Mouse (Mus musculus): ENCODE results near the gene Hist1h2ad. TPM values are rescaled to one million over a fixed set of nuclear protein-coding genes. Genes with fewer than 3 reads are reported as not detected.
"Not testable (repeated sequence)": the region's sequence is repeated elsewhere in the genome, so short reads cannot be mapped to it uniquely, and the experiment has no call there.

Gene Hist1h2ad
- polyA plus RNA-seq, 1 experiment: 1.6 TPM

DNA sequence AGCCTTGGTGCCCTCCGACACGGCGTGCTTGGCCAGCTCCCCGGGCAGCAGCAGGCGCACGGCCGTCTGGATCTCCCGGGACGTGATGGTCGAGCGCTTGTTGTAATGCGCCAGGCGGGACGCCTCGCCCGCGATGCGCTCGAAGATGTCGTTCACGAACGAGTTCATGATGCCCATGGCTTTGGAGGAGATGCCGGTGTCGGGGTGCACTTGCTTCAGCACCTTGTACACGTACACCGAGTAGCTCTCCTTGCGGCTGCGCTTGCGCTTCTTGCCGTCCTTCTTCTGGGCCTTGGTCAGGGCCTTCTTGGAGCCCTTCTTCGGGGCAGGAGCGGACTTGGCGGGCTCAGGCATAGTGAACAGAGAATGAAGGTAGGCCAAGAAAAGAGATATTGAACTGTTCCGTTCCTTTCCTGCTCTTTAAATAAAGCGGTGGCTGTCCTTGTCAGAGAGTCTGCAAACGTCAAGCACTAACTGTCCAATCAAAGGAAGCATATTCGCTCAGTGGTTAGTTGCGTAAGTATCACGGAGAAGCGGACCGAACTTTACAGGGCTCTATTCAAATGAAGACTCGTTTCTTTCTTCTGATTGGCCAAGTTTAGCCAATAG lies 31.1 kb upstream of the Hist1h2ad start, which contains the start of gene Hist1h2bh:
Hist1h2bh (minus strand) TSS at position 394 of the 609 bp plus-strand sequence.
- TF ChIP-seq E2F4 (IDR thresholded peaks at IDR 0.05; ENCODE audit: insufficient read depth) (peak; percentile 68), POLR2AphosphoS2 (IDR thresholded peaks at IDR 0.05; ENCODE audit: insufficient read length, low read depth) (peak; percentile 91), POLR2A (IDR thresholded peaks at IDR 0.05; ENCODE audit: insufficient read length, low read depth) (peak; percentile 65), CEBPB (IDR thresholded peaks at IDR 0.05; ENCODE audit: insufficient read depth, poor library complexity, severe bottlenecking) (peak; percentile 95)
- Histone ChIP-seq H3K4me2 (ENCODE audit: low read depth) (peak within 1 kb of the TSS; percentile 91), H3K4me3 (peak within 1 kb of the TSS; percentile 37)
- not testable (repeated sequence) for H3K27me3 ChIP-seq (ENCODE audit: control insufficient read depth, insufficient read depth, insufficient read length); H3K79me2 ChIP-seq (ENCODE audit: control insufficient read depth, insufficient read depth); H3K36me3 ChIP-seq (ENCODE audit: control insufficient read depth, insufficient read depth); H3ac ChIP-seq (ENCODE audit: control insufficient read depth, insufficient read length)

DNA sequence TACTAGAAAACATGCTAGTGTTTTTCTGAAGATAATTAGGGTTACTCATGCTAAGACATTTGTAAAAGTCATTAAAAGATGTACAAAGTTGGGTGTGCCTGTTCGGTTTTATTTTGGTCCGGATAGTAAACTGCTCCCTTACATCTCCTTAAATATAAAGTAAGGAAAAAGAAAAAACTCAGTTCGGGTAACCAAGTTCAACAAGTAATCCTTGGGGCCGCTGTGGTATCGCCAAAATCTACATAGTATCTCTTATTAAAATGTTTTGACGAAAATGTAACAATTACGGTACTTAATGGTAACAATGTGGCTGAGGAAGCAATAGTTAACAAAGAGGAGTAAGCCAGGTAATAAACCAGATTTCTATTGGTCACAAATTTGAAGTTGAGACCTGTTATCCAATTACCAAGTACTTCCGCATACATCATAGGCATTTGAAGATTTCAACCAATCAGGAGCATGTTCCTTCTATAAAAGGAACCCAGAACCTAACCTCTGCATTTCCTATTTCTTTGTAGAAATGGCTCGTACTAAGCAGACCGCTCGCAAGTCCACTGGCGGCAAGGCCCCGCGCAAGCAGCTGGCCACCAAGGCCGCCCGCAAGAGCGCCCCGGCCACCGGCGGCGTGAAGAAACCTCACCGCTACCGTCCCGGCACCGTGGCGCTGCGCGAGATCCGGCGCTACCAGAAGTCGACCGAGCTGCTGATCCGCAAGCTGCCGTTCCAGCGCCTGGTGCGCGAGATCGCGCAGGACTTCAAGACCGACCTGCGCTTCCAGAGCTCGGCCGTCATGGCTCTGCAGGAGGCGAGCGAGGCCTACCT lies 30.0 kb upstream of the Hist1h2ad start, which contains the start of gene Hist1h3f:
Hist1h3f (plus strand) TSS at position 88 of the 822 bp plus-strand sequence.
- Histone ChIP-seq H3K36me3 (ENCODE audit: control insufficient read depth, insufficient read depth) (no peaks in the 10 kb centered on the region), H3K4me3 (peak within 1 kb of the TSS; percentile 37), H3K79me2 (ENCODE audit: control insufficient read depth, insufficient read depth) (peaks cover 6% of the 10 kb centered on the region), H3ac (ENCODE audit: control insufficient read depth, insufficient read length) (no peak within 1 kb of the TSS), H3K27me3 (ENCODE audit: control insufficient read depth, insufficient read depth, insufficient read length) (no peaks in the 10 kb centered on the region), H3K4me2 (ENCODE audit: low read depth) (peak within 1 kb of the TSS; percentile 91)
- TF ChIP-seq MYOG (IDR thresholded peaks at IDR 0.05; ENCODE audit: control insufficient read depth in 1 of 3, insufficient read depth in 1 of 3, insufficient read length in 2 of 3, low read depth in 2 of 3) (peak in 1 of 3 experiments; percentile 22), E2F4 (IDR thresholded peaks at IDR 0.05; ENCODE audit: insufficient read depth) (no peak), POLR2AphosphoS2 (IDR thresholded peaks at IDR 0.05; ENCODE audit: insufficient read length, low read depth) (peak; percentile 83), POLR2A (IDR thresholded peaks at IDR 0.05; ENCODE audit: insufficient read length, low read depth) (peak; percentile 77)

DNA sequence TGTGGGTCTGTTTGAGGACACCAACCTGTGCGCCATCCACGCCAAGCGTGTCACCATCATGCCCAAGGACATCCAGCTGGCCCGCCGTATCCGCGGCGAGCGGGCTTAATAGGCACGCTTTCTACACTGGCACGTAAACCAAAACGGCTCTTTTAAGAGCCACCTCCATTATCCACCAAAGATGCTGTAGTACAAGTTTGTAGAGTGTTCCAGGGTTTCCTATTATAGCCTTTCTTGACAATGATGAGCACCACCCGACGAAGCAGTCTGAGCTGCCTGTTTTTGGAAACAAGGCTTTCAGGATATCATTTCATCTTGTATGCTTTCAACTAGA lies 29.4 kb upstream of the Hist1h2ad start:
- not testable (repeated sequence) for H3K36me3 ChIP-seq (ENCODE audit: control insufficient read depth, insufficient read depth); H3K79me2 ChIP-seq (ENCODE audit: control insufficient read depth, insufficient read depth); H3ac ChIP-seq (ENCODE audit: control insufficient read depth, insufficient read length); H3K27me3 ChIP-seq (ENCODE audit: control insufficient read depth, insufficient read depth, insufficient read length)
- peak overlapping the region; percentile 37 for H3K4me3 ChIP-seq
- peak overlapping the region; percentile 42 for H3K4me2 ChIP-seq (ENCODE audit: low read depth)

DNA sequence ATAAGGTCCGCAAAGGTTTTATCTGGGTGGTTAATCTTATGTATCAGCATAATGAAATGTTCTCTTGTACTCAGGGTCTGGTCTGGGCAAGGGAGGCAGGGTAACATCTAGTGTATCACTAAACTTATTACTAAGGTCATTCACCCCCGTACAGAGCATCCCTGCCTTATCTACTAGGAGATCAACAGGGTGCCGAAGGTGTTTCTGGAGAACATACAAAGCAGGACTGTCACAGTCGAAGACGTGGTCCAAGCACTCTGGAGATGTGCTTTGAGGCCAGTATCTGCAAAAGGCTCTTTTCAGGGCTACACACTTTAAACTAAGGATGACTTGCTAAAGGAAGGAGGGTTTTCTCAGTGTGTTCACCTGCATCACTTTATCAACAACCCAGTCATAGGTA lies 27.5 kb upstream of the Hist1h2ad start:
- Histone ChIP-seq H3K79me2 (ENCODE audit: control insufficient read depth, insufficient read depth) (peaks cover 4% of the 10 kb centered on the region), H3K4me3 (no peak overlapping the region), H3K36me3 (ENCODE audit: control insufficient read depth, insufficient read depth) (no peaks in the 10 kb centered on the region), H3ac (ENCODE audit: control insufficient read depth, insufficient read length) (no peak overlapping the region), H3K4me2 (ENCODE audit: low read depth) (no peak overlapping the region), H3K27me3 (ENCODE audit: control insufficient read depth, insufficient read depth, insufficient read length) (no peaks in the 10 kb centered on the region)
- no peak for TF ChIP-seq POLR2AphosphoS2 (IDR thresholded peaks at IDR 0.05; ENCODE audit: insufficient read length, low read depth)
- no peak for TF ChIP-seq USF1 (IDR thresholded peaks at IDR 0.05; ENCODE audit: low read depth)
- no peak for TF ChIP-seq TCF12 (IDR thresholded peaks at IDR 0.05; ENCODE audit: insufficient read depth, poor library complexity, severe bottlenecking)
- TF ChIP-seq CEBPB (IDR thresholded peaks at IDR 0.05; ENCODE audit: insufficient read depth, poor library complexity, severe bottlenecking): no peak
- no peak for TF ChIP-seq REST (IDR thresholded peaks at IDR 0.05; ENCODE audit: insufficient read depth, insufficient read length)
- TF ChIP-seq SRF (IDR thresholded peaks at IDR 0.05; ENCODE audit: control insufficient read depth, insufficient read length, low read depth): no peak
- TF ChIP-seq MAX (IDR thresholded peaks at IDR 0.05; ENCODE audit: low read depth): no peak
- TF ChIP-seq MYOG (IDR thresholded peaks at IDR 0.05; ENCODE audit: control insufficient read depth in 1 of 3, insufficient read depth in 1 of 3, insufficient read length in 2 of 3, low read depth in 2 of 3): no peak
- no peak for TF ChIP-seq E2F4 (IDR thresholded peaks at IDR 0.05; ENCODE audit: insufficient read depth)
- no peak for TF ChIP-seq TCF3 (IDR thresholded peaks at IDR 0.05; ENCODE audit: insufficient read length, low read depth)
- TF ChIP-seq MYOD1 (IDR thresholded peaks at IDR 0.05; ENCODE audit: control insufficient read depth in 1 of 3, insufficient read length in 2 of 3, low read depth in 2 of 3): no peak
- no peak for TF ChIP-seq POLR2A (IDR thresholded peaks at IDR 0.05; ENCODE audit: insufficient read length, low read depth)

DNA sequence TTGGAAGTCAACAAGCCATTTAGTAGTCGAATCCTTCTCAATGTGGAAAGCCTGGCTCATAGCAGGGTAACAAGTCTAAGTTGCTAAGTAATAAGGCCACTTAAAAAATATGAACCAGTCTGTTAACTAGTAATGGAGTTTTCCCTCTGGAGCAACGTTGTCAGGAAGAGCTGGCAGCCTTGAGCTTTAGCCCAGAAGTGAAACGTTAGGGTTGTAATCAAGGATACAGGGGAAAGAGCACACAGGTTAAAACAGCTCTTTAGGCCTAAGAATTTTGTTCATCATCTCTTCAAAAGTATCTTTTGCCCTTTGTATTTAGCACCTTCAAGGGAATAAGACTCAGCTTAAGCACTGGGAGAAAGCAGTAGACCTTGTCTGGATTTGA lies 23.4 kb upstream of the Hist1h2ad start:
- H3K4me2 ChIP-seq (ENCODE audit: low read depth): peak overlapping the region; percentile 62
- H3K4me3 ChIP-seq: peak overlapping the region; percentile 17
- no peaks in the 10 kb centered on the region for H3K27me3 ChIP-seq (ENCODE audit: control insufficient read depth, insufficient read depth, insufficient read length)
- no peaks in the 10 kb centered on the region for H3K79me2 ChIP-seq (ENCODE audit: control insufficient read depth, insufficient read depth)
- H3ac ChIP-seq (ENCODE audit: control insufficient read depth, insufficient read length): no peak overlapping the region
- no peaks in the 10 kb centered on the region for H3K36me3 ChIP-seq (ENCODE audit: control insufficient read depth, insufficient read depth)
- no peak for TF ChIP-seq USF1 (IDR thresholded peaks at IDR 0.05; ENCODE audit: low read depth)
- peak; percentile 47 for TF ChIP-seq POLR2AphosphoS2 (IDR thresholded peaks at IDR 0.05; ENCODE audit: insufficient read length, low read depth)

All from myocyte (in vitro differentiated cells).